Mouse (Mus musculus): ENCODE data around the gene Nup188.

Nup188 gene

DNA sequence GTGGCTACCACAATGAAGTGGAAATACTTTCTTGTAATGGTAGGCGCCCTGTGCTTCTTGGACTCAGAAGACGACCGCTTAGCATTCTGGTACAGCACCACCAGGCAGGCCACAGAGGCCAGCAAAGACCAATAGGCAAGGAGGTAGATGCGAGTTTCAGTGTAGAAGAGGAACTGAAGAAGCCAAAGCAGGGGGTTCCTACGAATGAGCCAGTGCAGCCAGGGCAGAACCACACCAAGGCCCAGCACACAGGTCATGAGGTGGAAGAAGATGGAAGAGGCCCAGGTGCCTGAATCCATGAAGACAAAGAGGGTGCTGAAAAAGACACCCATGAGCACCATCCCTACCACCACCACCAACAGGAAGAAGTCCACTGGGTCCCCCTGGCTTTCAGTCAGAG is 1.2 kb upstream of the Nup188 start:
- DNase-seq (ENCODE audit: low spot score), result no peak

DNA sequence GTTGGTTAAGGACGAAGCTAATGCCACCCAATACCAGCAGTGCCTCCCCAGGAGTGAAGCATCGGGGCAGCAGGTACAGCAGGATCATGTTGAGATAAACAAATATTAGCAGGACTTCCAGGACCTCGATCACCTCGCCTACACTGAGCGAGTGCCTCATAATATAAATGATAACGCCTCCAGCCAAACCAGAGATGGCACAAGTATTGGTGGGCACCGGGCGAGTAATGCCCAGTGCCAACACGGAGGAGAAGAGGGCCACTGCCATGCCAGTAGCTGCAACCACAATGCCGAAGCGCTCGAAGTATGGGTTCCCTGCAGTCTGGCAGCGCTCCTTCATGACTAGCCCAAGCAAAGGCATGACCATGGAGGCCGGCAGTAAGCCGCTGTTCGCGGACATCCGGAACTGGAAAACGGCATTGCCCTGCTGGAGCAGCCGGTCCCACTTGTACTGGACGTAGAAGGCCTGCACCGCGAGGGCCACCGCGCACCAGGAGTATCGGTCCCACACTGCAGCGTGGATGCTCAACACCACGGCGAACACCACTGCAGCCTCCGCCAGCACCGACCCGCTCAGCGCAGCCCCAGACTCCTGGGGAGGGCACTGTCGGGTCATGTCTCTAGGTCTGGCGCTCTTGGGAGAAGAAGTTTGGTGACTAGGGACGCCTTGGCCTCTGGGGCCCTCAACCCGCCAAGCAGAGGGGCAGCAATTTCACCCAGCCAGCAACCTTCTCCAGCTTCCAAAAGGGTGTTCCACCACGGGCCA is 598 bp upstream of the Nup188 start:
- peak; percentile 24 for DNase-seq (ENCODE audit: low spot score)

DNA sequence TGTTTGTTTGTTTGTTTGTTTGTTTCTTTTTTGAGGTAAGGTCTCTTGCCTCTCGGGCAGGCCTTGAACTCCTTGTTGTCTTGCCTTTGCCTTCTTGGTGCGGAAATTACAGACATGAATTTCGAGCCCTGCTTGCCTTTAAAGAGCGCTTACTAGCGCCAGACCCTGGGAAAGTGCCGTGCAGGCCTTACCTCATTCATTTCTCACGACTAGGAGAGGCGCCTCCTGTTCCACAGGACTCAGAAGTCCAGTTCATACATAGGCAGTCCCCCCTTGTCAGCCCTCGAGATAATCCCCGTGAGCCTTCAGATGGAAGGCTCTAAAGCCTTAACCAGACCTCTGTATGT is 803 bp downstream of the Nup188 start:
- peak; percentile 52 for DNase-seq (ENCODE audit: low spot score)

DNA sequence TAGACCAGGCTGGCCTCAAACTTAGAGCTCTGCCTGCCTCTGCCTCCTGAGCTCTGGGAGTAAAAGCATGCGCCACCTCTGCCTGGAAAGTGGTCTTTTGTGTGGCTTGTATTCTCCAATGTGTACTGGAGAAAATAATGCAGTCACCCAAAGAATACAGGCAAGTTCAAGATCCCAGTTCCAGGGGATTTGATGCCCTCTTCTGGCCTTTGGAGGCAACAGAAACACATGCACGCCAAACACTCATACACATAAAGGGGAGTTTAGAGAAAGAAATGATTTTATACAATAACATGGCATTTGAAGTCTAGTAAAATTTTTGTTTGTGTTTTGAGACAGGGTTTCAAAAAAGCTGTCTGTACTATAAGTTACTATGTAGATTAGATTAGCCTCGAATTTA is 13.3 kb downstream of the Nup188 start:
- DNase-seq (ENCODE audit: low spot score), result no peak

DNA sequence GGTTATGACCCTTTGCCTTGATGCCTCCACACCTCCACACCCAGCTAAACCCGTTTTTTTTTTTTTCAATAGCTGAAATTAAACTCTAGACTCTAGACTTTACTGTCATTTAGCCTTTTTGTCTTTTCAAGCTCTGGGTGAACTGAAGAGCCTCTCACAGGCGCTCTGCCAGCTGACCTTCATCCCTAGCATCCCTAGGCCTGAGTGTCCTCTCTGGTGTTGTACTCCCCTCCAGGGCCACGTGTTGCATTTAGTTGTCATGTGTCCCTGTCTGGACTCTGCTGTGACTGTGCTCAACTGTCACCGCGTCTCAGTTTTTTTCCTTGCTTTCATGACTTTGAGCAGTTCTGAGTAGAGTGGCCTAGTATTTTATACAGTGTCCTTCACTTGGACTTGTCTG is 13.8 kb downstream of the Nup188 start:
- no peak for DNase-seq (ENCODE audit: low spot score)

DNA sequence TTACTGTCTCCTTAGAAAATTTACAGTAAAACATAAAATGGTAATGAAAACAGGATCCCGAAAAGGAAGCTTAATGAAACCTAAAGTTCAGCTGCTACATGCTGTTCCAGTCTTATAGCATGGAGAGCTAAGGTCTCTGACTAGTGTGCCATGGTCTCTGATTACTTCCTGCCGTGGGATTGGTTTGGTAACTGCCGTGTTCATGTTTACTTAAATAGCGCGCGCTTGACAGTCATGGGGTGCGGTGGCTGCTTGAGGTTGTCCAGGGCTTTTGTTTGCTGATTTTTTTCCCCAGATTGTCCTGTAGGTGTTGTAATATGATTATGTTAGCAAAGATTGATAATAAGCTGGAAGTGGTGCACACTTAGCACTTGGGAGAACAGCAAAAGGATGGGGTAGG is 19.9 kb downstream of the Nup188 start:
- no peak for DNase-seq (ENCODE audit: low spot score)

DNA sequence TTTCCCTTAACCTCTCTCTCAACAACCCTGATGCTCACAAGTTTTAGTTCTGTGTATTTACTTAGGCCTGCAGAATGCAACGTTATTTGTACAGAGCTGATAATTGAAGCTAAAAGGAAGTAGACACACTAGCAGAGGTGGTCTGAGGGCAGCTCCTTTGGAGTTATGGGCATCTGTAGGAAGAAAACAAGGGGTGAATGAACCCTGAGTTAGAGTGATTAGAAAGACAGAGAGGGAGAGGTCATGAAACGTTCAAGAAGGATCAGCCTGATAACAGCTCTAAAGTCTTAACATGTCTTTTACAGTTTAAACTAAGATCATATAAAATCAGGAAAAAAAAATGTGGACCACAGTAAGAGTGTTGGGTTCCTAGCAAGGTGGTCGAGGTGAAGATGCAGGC is 23.2 kb downstream of the Nup188 start:
- DNase-seq (ENCODE audit: low spot score), result no peak

DNA sequence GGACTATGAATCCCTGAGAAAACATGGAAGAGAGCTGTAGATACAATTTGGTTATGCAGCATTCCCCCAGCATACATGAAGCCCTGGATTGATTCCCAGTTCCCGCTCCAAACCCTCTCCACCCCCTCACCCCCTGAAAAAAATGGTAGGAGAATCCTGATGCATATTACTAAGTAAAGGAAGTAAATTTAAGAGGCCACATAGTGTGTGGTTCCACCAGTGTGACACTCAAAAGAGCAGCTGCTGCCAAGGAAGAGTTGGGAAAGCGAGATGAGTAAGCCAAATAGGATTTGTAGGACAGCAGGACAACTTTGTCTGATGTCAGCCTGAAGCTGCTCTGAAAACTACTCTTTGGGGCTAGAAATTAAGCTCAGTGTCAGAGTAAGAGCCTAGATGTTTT is 25.3 kb downstream of the Nup188 start:
- DNase-seq (ENCODE audit: low spot score), result no peak

DNA sequence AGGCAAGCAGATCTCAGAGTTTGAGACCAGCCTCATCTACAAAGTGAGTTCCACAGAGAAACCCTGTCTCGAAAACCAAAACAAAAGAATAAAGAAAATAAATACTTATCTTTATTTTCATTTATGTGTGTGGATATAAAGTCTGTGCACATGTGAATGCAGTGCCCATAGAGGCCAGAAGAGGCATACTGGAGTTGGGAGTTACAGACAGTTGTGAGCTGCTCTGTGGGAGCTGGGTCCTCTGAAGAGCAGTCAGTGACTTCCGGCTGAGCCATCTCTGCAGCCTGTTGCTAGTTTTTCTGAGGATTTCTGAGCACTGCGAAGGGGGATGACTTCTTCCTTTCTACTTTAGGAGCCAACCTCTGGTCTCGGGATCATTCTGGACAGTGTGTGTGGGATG is 29.9 kb downstream of the Nup188 start:
- no peak for DNase-seq (ENCODE audit: low spot score)

DNA sequence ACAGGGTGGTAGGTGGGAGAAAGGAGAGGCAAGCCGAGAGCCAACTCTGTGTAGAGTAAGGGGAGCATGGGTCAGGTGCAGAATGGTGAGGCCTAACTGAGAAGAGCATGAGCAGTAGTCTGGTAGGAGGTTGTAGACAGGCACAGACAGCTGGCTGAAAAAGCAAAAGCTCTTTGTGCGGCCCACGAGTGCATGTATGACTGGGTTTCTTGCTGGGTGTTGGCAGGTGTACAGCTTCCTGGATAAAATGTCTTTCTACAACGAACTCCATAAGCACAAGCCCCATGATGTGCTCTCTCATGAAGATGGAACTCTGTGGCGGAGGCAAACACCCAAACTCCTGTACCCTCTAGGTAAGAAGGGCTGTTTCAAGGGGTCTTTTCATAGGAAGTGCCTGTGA is 30.8 kb downstream of the Nup188 start:
- DNase-seq (ENCODE audit: low spot score), result no peak

DNA sequence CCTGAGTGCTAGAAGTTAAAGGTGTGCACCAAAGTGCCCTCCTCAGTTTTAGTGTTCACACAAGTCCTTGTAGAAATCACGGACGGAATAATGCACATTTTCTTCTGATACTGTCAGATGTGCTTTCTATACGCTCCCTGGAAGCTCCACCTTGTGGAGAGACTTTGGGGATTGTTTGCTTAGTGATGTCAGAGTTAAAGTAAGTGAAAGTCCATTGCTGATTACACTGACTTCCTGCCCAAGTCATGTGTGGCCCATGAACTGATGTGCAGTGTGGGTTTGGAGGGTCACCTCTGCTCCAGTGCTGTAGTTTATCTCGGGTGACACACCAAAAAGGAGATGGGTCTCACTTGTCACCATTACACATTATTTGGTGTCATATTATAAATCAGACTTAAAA is 33.1 kb downstream of the Nup188 start:
- DNase-seq (ENCODE audit: low spot score), result no peak

DNA sequence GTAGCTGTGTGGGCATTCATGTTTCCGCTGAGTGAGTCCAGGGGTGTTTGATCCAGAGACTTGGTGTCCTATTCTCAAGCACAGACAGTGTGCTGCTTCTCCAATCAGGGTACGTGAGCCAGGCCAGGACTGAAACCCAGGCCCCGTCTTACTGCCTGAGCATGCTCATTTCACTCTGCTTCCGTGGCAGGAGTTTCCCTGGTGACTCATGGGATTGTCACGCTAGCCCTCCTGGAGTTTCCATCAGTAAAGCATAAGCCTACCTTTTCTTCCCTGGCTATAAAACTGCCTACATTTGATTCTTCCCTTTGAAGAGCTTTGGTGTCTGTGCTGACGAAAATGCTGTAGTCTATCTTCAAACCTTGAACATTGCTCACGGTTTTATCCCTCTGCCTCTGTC is 36.9 kb downstream of the Nup188 start:
- no peak for DNase-seq (ENCODE audit: low spot score)

DNA sequence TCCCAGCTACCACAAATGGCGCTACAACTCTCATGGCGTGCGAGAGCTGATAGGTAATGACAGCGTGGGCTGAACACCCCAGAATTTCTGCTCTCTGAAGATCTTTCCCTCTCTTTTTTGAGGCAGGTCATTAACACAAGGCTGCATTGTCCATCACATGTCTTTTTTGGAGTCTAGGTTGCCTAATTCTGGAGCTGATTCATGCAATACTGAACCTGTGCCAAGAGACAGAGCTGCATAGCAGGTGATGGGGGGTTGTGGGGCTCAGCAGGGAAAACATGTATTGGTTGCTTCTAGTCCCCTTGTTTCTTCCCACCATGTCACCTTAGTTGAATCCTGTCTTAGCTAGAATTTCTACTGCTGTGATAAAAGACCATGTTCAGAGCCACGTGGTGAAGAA is 39.1 kb downstream of the Nup188 start:
- no peak for DNase-seq (ENCODE audit: low spot score)

DNA sequence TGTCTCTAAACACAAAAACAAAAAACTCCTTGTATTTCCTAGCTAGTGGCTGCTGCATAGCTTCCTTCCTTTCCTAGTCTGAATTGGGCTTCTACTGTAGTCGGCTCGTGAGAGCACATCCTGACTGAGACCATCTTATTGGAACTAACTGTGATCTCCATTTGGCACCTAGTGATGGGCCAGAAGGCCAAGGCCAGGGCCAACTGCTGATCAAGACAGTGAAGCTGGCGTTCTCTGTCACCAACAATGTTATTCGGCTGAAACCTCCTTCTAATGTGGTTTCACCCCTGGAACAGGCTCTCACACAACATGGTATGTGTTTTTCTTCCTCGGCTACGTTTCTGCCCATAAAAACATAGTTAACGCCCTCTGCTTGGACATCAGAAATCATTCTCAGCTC is 41.1 kb downstream of the Nup188 start:
- no peak for DNase-seq (ENCODE audit: low spot score)

DNA sequence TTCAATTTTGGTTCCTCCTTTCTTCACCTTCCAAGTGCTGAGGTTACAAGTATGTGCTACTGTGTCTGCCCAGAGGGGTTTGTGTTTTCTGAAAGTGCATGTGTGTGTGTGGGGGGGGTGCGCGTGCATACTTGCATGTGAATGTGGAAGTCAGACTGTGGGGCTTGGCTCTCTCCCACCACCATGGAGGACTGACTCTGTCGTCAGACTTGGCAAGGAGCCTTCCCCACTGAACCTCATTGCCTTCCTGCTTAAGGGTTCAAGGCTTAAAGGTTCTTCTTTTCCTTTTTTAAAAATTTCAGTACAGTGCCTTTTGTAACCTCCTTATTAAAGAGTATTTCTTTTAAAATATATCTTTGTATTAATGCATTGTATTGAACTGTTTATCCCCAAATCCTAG is 42.6 kb downstream of the Nup188 start:
- no peak for DNase-seq (ENCODE audit: low spot score)

DNA sequence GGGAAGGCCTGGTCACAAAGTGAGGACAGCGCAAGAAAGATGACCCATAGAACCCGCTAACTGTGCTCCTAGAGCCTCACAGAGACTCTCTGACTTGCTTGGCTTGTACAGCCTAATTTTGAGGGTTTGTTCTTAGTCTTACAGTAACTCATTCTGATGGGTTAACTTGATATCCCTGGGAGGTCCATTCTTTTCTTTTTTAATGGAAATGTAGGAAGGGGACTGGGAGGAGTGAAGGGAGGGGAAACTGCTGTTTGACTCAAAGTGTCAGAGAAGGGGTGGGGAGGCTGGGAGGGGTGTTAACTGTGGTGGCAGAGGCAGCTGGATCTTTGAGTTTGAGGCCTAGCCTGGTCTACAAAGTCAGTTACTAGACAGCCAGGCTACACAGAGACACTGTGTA is 49.1 kb downstream of the Nup188 start:
- no peak for DNase-seq (ENCODE audit: low spot score)

DNA sequence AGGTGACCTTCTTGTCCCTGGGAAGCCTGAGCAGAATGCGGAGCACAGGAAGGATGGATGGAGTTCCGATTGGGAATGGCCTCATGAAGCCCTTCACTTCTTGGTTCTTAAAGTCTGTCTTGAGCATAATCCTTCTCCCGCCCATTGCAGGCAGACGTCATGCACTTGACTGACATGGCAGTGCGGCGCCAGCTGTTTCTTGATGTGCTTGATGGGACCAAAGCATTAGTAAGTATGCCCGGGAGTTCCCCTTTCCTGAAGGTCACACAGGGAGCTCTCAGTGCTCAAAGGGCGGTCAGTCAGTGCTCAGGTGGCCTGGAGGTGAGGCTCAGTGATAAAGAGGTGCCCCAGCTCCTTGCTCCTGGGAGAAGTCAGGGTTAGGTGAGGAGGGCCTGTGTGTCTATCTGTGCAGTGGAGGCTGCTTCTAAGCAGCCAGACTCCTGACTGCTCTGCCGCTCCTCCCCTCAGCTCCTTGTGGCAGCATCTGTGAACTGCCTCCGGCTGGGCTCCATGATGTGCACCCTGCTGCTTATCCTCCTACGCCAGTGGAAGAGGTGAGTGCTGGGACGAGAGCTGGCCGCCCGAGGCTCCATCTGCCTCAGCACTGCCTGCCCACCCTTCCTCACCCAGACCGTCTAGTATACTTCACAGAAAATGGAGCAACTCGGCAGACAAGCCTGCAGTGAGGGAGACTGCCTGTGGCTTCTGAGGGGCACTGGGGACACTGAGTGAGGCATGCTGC is 50.1 kb downstream of the Nup188 start:
- DNase-seq (ENCODE audit: low spot score), result no peak

DNA sequence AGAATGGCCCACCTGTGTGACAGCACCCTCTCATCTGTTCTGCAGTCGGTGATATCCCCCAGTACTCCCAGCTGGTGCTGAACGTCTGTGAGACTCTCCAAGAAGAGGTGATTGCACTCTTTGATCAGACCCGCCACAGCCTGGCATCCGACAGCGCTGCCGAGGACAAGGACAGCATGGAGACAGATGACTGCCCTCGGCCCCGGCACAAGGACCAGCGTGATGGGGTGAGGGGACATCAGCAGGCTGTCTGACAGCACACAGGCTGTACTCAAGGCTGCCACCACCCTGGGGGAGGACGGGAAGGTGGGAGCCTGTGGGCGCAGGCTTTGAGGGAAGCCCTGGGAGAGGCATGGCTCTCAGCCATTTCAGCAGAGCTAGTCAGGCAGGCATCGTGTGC is 51.0 kb downstream of the Nup188 start:
- no peak for DNase-seq (ENCODE audit: low spot score)

DNA sequence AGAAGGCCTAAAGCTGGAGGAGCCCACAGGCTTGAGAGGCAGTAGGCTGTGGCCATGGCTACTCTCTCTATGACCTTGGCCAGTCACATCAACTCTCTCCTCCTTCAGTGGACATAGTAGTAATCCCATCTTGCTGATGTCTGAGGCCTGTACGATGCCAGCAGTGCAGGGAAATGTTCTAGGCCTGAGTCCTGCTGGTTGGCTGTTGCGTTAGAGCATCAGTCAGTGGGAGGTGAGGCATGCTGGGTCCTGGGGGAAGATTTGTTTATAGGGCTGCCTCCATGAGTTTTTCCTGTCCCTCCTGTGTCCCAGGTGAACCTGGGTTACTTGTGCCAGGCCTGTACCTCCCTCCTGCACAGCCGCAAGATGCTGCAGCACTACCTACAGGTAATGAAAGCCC is 55.9 kb downstream of the Nup188 start:
- DNase-seq (ENCODE audit: low spot score), result no peak

DNA sequence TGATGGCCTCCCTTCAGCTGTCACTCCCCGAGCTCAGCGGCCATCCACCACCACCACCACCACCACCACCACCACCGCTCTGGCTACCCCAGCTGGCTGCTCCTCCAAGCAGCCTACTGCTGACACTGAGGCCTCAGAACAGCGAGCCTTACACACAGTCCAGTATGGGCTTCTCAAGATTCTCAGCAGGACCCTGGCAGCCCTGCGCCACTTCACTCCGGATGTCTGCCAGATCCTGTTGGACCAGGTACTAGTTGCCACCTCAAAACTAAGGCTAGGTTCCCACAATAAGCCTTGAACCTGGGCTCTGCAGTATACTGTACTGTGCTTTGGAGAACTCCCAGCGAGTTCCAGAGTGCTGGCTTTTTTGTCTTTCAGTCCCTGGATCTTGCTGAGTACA is 56.3 kb downstream of the Nup188 start:
- DNase-seq (ENCODE audit: low spot score), result no peak

DNA sequence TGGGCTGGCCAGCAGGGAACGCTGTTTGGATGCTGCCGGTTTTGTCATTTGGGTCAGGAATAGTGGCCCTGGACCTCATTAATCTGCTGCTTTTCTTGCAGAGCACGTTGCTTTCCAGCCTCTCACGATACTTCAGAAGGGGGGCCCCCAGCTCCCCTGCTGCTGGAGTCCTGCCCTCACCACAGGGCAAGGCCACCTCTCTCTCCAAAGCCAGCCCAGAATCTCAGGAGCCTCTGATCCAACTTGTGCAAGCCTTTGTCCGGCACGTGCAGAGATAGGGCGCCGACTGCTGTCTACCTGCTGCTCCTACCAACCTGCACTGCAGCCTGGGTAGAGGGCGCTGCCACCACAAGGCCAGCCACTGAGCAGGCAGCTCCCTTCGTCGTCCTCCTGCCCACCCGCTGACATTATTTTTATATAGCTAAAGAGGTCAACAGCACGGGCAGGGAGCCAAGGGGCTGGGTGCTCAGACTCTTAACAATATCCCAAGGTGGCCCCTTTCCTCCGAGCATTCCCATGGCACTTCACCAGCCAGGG is 57.5 kb downstream of the Nup188 start:
- DNase-seq (ENCODE audit: low spot score), result no peak

DNA sequence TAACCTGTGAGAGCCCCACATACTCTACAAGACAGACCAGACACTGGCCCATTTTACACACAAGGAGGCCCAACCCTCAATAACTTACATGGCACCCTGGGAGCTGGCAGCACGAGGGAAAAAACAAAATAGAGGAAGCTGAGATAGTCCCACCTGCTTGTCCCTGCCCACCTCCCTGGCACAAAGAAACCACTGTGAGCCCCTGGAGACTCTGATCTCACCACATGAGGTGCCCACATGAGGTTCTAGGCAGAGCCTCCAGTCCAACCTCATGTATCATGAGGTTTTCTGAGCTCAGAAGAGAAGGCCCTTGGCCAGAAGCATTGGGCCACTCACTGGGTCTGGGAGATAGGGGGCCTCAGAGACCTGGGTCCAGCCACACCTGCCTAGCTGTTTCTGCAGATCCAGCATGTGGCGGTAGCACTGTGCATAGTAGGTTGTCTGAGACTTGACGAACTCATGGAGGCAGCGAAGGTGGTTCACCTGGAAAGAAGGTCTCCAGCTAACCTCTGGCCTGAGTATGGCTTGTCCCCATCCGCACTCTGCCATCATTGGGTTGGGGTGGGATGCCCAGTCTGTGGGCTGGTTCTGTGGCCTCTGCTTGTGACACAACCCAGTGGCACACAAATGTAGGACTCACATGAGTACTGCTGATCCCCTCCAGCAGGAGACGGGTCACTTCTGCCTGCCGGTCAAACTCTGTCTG is 59.9 kb downstream of the Nup188 start:
- DNase-seq (ENCODE audit: low spot score), result no peak

DNA sequence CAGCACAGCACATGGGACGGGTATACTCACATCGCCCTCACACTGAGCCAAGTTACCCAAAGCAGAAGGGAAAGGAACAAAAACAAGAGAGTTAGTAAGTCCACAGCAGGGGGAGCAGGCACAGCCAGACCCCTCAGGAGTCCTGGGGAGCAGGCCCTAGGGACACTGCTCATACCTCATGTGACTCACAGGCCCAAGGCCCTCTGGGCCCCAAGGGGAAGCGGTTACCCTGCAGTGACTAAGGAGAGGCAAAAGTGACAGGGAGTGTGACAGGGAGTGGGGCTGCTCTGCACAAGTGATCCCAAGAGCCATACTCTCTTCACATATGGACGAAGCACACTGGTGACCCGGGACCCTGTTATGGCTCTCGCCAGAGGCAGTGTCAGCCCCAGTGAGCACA is 63.0 kb downstream of the Nup188 start:
- DNase-seq (ENCODE audit: low spot score), result no peak
